Mouse (Mus musculus) gastrocnemius, postnatal 36 days (tissue): ENCODE data around the gene Pla1a. TPM values are rescaled to one million over a fixed set of nuclear protein-coding genes. Genes with fewer than 3 reads are reported as not detected.

Experiments used
- DNase-seq, 2 experiments: peaks; one replicate each; pipeline ENCODE4 v3.0.0; 2022
- intact Hi-C: fragments of 180-260 bp; cut with DNase I; formaldehyde crosslinking; loops from one replicate; pipeline ENCODE4 v1.15.1; 2025
- total RNA-seq, 2 experiments: library from RNA; stranded (reverse); gene quantifications; 2 replicates each; pipeline ENCODE4 v1.2.3; 2021

Pla1a gene
- total RNA-seq, 2 experiments from 2014 or later: 4.2 to 4.7 TPM

GRCm38 (mm10) chr16:38394191-38394618 is 38.7 kb downstream of the Pla1a start:
- no peak for DNase-seq
- intact Hi-C loops: no loop called here

GRCm38 (mm10) chr16:38392126-38392894 is 40.6 kb downstream of the Pla1a start:
- intact Hi-C loops: no loop called here
- DNase-seq: peak; percentile 70 to 76

GRCm38 (mm10) chr16:38390322-38390721 is 42.6 kb downstream of the Pla1a start:
- intact Hi-C loops: no loop called here
- no peak for DNase-seq

- intact Hi-C loops: no loop called here
Measured at GRCm38 (mm10) chr16:38389284-38389893, 43.6 kb downstream of the Pla1a start.

GRCm38 (mm10) chr16:38388757-38389156 is 44.2 kb downstream of the Pla1a start:
- intact Hi-C loops: no loop called here
- DNase-seq: no peak

More at GRCm38 (mm10) chr16:38389284-38389893, 43.6 kb downstream of the Pla1a start:
- DNase-seq: no peak

GRCm38 (mm10) chr16:38387389-38387788 is 45.6 kb downstream of the Pla1a start:
- intact Hi-C loops: no loop called here
- DNase-seq: no peak

- intact Hi-C loops: no loop called here
- no peak for DNase-seq
Measured at GRCm38 (mm10) chr16:38385700-38386099, 47.2 kb downstream of the Pla1a start.

- no peak for DNase-seq
- intact Hi-C loops: no loop called here
Measured at GRCm38 (mm10) chr16:38385184-38385634, 47.7 kb downstream of the Pla1a start.

- intact Hi-C loops: no loop called here
- no peak for DNase-seq
Measured at GRCm38 (mm10) chr16:38383683-38384082, 49.3 kb downstream of the Pla1a start.

- DNase-seq: no peak
- intact Hi-C loops: no loop called here
Measured at GRCm38 (mm10) chr16:38379926-38380325, 53.0 kb downstream of the Pla1a start.

GRCm38 (mm10) chr16:38379493-38379892 is 53.5 kb downstream of the Pla1a start:
- intact Hi-C loops: no loop called here

GRCm38 (mm10) chr16:38379088-38379487 is 53.9 kb downstream of the Pla1a start:
- intact Hi-C loops: no loop called here
- DNase-seq: no peak

More at GRCm38 (mm10) chr16:38379493-38379892, 53.5 kb downstream of the Pla1a start:
- DNase-seq: no peak

- intact Hi-C loops: no loop called here
- no peak for DNase-seq
Measured at GRCm38 (mm10) chr16:38378591-38378990, 54.4 kb downstream of the Pla1a start.

GRCm38 (mm10) chr16:38377546-38377945 is 55.4 kb downstream of the Pla1a start:
- intact Hi-C loops: no loop called here
- no peak for DNase-seq

- intact Hi-C loops: no loop called here
- DNase-seq: no peak
Measured at GRCm38 (mm10) chr16:38376841-38377249, 56.1 kb downstream of the Pla1a start.

GRCm38 (mm10) chr16:38376163-38376840 is 56.6 kb downstream of the Pla1a start:
- DNase-seq: peak in 1 of 2 experiments; percentile 29
- intact Hi-C loops: no loop called here

- DNase-seq: no peak
- intact Hi-C loops: no loop called here
Measured at GRCm38 (mm10) chr16:38375182-38375581, 57.8 kb downstream of the Pla1a start.

GRCm38 (mm10) chr16:38374379-38375140 is 58.4 kb downstream of the Pla1a start:
- intact Hi-C loops: no loop called here
- no peak for DNase-seq

GRCm38 (mm10) chr16:38373941-38374340 is 59.0 kb downstream of the Pla1a start:
- no peak for DNase-seq
- intact Hi-C loops: no loop called here

GRCm38 (mm10) chr16:38373439-38373838 is 59.5 kb downstream of the Pla1a start:
- intact Hi-C loops: no loop called here
- DNase-seq: no peak

- intact Hi-C loops: no loop called here
Measured at GRCm38 (mm10) chr16:38372876-38373275, 60.1 kb downstream of the Pla1a start.

More at GRCm38 (mm10) chr16:38372876-38373275, 60.1 kb downstream of the Pla1a start:
- DNase-seq: no peak
